Mouse (Mus musculus): Measurements from ENCODE around the gene Polr3h. TPM values are rescaled to one million over a fixed set of nuclear protein-coding genes. Genes with fewer than 3 reads are reported as not detected.
A peak's percentile ranks its signal among the peaks of the same experiment; 100 is the strongest.

The Polr3h gene
- polyA plus RNA-seq, 1 experiment, result 7.4 TPM

- TF ChIP-seq GATA1 (IDR thresholded peaks at IDR 0.05; ENCODE audit: low read length), result no peak
- no peak for TF ChIP-seq TAL1 (IDR thresholded peaks at IDR 0.05; ENCODE audit: low read length)
- peaks cover 37% of the 10 kb centered on the region for H3K4me1 ChIP-seq (ENCODE audit: control insufficient read depth)
- peaks cover 37% of the 10 kb centered on the region for H3K27me3 ChIP-seq (ENCODE audit: control insufficient read depth)
- no peaks in the 10 kb centered on the region for H3K36me3 ChIP-seq (ENCODE audit: control insufficient read depth)
- no peak overlapping the region for H3K4me3 ChIP-seq (replicated peaks)
- no peaks in the 10 kb centered on the region for H3K9me3 ChIP-seq (ENCODE audit: control insufficient read depth, low read length)
These were observed 13.2 kb upstream of the Polr3h start for GRCm38 (mm10) chr15:81939157-81939715.

- Histone ChIP-seq H3K27me3 (ENCODE audit: control insufficient read depth) (peaks cover 43% of the 10 kb centered on the region), H3K4me1 (ENCODE audit: control insufficient read depth) (peaks cover 37% of the 10 kb centered on the region), H3K36me3 (ENCODE audit: control insufficient read depth) (no peaks in the 10 kb centered on the region), H3K9me3 (ENCODE audit: control insufficient read depth, low read length) (no peaks in the 10 kb centered on the region), H3K4me3 (replicated peaks) (no peak overlapping the region)
- TF ChIP-seq TAL1 (IDR thresholded peaks at IDR 0.05; ENCODE audit: low read length), result no peak
- no peak for TF ChIP-seq GATA1 (IDR thresholded peaks at IDR 0.05; ENCODE audit: low read length)
These were observed 12.2 kb upstream of the Polr3h start for GRCm38 (mm10) chr15:81938246-81938645.

GRCm38 (mm10) chr15:81937098-81937972 lies 11.3 kb upstream of the Polr3h start:
- TF ChIP-seq TAL1 (IDR thresholded peaks at IDR 0.05; ENCODE audit: low read length) (no peak), GATA1 (IDR thresholded peaks at IDR 0.05; ENCODE audit: low read length) (no peak)
- no peaks in the 10 kb centered on the region for H3K9me3 ChIP-seq (ENCODE audit: control insufficient read depth, low read length)
- H3K4me1 ChIP-seq (ENCODE audit: control insufficient read depth), result peaks cover 36% of the 10 kb centered on the region
- H3K27me3 ChIP-seq (ENCODE audit: control insufficient read depth), result peaks cover 47% of the 10 kb centered on the region
- no peaks in the 10 kb centered on the region for H3K36me3 ChIP-seq (ENCODE audit: control insufficient read depth)
- H3K4me3 ChIP-seq (replicated peaks), result no peak overlapping the region

- Histone ChIP-seq H3K27me3 (ENCODE audit: control insufficient read depth) (peaks cover 48% of the 10 kb centered on the region), H3K36me3 (ENCODE audit: control insufficient read depth) (no peaks in the 10 kb centered on the region), H3K9me3 (ENCODE audit: control insufficient read depth, low read length) (no peaks in the 10 kb centered on the region), H3K4me1 (ENCODE audit: control insufficient read depth) (peaks cover 34% of the 10 kb centered on the region), H3K4me3 (replicated peaks) (peak within 1 kb of the TSS; percentile 3)
- TF ChIP-seq TAL1 (IDR thresholded peaks at IDR 0.05; ENCODE audit: low read length) (no peak), GATA1 (IDR thresholded peaks at IDR 0.05; ENCODE audit: low read length) (no peak)
These were observed 10.6 kb upstream of the Polr3h start, which contains the start of gene Csdc2 for GRCm38 (mm10) chr15:81936679-81937078. Gene Csdc2, plus strand, starts transcription at chr15:81936759.

GRCm38 (mm10) chr15:81935869-81936637 lies 10.0 kb upstream of the Polr3h start:
- Histone ChIP-seq H3K4me1 (ENCODE audit: control insufficient read depth) (peaks cover 34% of the 10 kb centered on the region), H3K27me3 (ENCODE audit: control insufficient read depth) (peaks cover 48% of the 10 kb centered on the region), H3K4me3 (replicated peaks) (no peak overlapping the region), H3K9me3 (ENCODE audit: control insufficient read depth, low read length) (no peaks in the 10 kb centered on the region), H3K36me3 (ENCODE audit: control insufficient read depth) (no peaks in the 10 kb centered on the region)
- TF ChIP-seq GATA1 (IDR thresholded peaks at IDR 0.05; ENCODE audit: low read length), result no peak
- TF ChIP-seq TAL1 (IDR thresholded peaks at IDR 0.05; ENCODE audit: low read length), result no peak

GRCm38 (mm10) chr15:81933986-81934385 lies 7.9 kb upstream of the Polr3h start:
- no peaks in the 10 kb centered on the region for H3K36me3 ChIP-seq (ENCODE audit: control insufficient read depth)
- no peaks in the 10 kb centered on the region for H3K9me3 ChIP-seq (ENCODE audit: control insufficient read depth, low read length)
- H3K27me3 ChIP-seq (ENCODE audit: control insufficient read depth), result peaks cover 48% of the 10 kb centered on the region
- H3K4me1 ChIP-seq (ENCODE audit: control insufficient read depth), result peaks cover 18% of the 10 kb centered on the region
- TF ChIP-seq TAL1 (IDR thresholded peaks at IDR 0.05; ENCODE audit: low read length), result no peak
- no peak for TF ChIP-seq GATA1 (IDR thresholded peaks at IDR 0.05; ENCODE audit: low read length)
- no peak overlapping the region for H3K4me3 ChIP-seq (replicated peaks)

GRCm38 (mm10) chr15:81932951-81933470 lies 7.0 kb upstream of the Polr3h start:
- Histone ChIP-seq H3K9me3 (ENCODE audit: control insufficient read depth, low read length) (no peaks in the 10 kb centered on the region), H3K4me1 (ENCODE audit: control insufficient read depth) (peaks cover 13% of the 10 kb centered on the region), H3K36me3 (ENCODE audit: control insufficient read depth) (peaks cover 3% of the 10 kb centered on the region), H3K4me3 (replicated peaks) (no peak overlapping the region), H3K27me3 (ENCODE audit: control insufficient read depth) (peaks cover 44% of the 10 kb centered on the region)
- TF ChIP-seq TAL1 (IDR thresholded peaks at IDR 0.05; ENCODE audit: low read length) (no peak), GATA1 (IDR thresholded peaks at IDR 0.05; ENCODE audit: low read length) (no peak)

GRCm38 (mm10) chr15:81928277-81928676 lies 2.2 kb upstream of the Polr3h start:
- Histone ChIP-seq H3K9me3 (ENCODE audit: control insufficient read depth, low read length) (no peaks in the 10 kb centered on the region), H3K4me3 (replicated peaks) (no peak overlapping the region), H3K27me3 (ENCODE audit: control insufficient read depth) (peaks cover 9% of the 10 kb centered on the region), H3K4me1 (ENCODE audit: control insufficient read depth) (peaks cover 48% of the 10 kb centered on the region), H3K36me3 (ENCODE audit: control insufficient read depth) (peaks cover 21% of the 10 kb centered on the region)
- no peak for TF ChIP-seq TAL1 (IDR thresholded peaks at IDR 0.05; ENCODE audit: low read length)
- TF ChIP-seq GATA1 (IDR thresholded peaks at IDR 0.05; ENCODE audit: low read length), result no peak
